Mouse (Mus musculus): ENCODE measurements around the gene Rilp.
"Not testable (repeated sequence)": the region's sequence is repeated elsewhere in the genome, so short reads cannot be mapped to it uniquely, and the experiment has no call there.

Rilp gene

DNA sequence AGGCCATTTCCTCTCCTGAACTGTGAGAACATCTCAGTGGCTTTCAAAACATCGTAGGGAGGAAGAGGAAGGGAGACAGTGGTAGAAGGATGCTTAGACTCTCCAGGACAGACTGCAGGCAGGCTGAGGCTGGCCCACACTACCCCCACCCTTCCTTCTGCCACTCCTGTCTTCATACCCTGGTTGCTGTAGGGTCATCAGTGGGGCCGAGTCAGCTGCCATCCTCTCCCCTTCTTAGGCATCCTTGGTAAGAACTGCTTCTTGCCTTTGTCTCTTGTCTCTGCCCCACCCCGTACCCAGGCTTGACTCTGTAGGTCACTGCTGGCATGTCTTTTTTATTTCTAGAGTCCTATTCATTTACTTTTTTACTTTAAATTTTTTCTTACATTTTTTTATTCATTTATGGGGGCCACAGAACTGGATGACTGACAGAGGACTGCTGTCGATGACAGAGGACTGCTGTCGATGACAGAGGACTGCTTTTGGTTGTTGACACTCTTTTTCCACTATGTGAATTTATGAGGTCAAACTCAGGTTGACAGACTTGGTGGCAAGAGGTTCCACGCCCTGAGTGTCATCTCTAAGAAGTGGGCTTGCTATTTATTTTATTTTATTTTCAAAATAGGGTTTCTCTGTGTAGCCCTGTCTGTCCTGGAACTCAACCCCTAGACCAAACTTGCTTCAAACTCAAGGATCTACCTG lies 23.6 kb downstream of the Rilp start:
- in situ Hi-C loops (cut with MboI) = loop anchor here (5.0 kb wide), 1 partner anchor 34 kb away; no protein-coding TSS in a partner anchor

DNA sequence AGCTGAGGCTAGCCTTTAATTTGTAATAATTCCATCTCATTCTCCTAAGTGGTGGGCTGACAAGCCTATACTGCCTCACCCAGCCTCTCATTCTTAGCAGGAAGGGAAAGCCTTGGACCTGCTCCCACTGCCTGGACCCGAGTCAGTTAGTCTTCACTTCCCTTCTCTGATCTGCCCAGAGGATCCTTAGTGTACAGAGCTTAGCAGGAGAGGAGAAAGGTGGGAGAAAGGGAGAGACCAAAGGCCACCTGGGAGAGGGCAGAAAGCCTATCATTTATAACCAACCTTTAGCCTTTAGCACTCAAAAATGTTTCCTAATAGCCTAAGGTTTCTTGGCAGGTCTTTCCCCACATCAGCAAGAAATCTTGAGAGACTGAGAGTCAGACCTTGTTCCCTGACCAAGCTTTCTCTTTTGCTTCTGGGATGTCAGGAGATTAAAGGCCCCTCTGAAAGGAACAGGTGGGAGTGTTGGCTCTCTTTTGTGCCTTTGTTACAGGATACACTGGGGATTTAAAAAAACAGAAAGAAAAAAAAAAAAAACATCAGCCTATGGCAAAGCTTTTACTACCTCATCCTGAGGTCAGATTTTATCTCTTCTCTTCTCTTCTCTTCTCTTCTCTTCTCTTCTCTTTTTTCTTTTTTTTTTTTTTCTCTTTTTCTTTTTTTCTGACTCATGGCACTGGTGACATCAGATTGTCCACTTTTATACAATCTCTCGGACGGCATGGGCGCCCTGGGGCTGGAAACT lies 24.6 kb downstream of the Rilp start:
- in situ Hi-C loops (cut with MboI) = loop anchor here (5.0 kb wide), 1 partner anchor 33 kb away; no protein-coding TSS in a partner anchor

DNA sequence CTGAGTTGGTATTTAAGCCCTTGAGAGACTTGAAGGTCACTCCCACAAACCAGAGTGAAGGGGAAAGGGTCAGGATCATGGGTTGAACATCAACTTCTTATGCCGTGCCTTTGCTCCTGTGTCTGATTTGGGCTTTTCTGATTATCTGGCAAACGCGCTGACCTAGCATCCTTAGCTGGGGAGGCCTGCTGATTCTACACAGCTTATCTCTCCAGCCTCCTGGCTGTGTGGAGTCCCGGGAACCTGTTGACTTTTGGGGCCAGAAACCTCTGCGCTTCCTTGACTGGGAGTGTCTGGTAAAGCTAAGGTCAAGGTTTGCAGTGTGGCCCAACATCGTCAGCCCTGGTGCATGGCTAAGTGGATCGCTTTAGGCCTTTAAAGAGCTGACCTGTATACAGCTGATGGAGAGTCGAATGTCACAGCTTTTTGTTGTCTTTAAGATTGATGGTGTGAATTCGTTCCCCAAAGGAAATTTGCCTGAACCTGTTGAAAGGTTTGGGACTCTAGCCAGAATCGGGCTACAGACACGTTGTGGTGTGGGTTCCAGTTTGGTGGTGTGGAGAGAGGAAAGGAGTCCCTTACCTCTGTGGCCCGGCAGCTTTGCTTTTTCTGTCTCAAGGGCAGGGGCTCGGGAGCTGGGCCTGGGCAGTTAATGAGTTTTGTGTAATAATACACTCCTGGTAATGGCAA lies 25.4 kb downstream of the Rilp start:
- in situ Hi-C loops (cut with MboI) = no loop called here

DNA sequence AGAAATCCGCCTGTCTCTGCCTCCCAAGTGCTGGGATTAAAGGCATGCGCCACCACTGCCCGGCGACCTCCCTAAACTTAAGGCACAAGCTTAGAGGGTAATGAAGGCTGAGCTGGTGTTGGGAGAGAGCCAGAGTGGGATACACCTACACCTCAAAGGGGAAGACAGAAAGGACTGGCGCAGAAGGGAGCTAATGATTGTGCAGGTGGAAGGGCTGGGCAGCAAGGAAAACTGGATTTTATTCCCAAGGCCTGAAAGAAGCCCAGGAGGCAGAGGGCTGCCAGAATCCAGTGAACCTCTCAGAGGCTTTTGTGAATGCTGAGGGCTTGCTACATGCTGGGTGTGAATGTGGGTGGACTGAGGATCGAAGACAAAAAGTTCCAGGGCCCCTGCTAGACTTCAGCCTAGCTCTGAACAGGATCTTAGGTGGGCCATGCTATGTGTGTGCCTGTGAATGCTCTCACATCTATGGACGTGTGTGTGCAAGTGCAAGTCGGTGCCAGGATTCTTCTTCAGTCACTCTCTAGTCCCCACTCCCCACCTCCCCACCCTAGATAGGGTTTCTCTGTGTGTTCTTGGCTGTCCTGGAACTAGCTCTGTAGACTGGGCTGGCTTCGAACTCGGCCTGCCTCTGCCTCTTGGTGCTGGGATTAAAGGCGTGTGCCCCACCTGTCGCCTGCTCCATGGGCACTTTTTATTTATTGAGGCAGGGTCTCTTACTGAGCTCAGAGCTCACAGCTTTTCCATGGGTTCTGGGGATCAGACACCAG lies 26.5 kb downstream of the Rilp start:
- in situ Hi-C loops (cut with MboI) = no loop called here

DNA sequence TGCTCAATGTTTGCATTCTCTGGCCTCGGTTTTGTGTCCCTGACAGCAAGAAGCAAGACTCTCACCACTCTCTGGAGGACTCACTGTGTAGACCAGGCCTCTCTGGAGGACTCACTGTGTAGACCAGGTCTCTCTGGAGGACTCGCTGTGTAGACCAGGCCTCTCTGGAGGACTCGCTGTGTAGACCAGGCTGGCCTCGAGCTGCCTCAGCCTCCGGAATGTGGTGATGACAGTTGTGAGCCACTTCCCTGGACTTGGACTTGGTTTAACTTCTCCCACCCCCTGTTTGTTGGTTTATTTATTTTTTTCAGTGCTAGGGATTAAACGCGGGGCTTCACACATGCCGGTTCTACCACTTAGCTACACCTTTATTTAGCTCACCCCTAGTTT lies 27.1 kb downstream of the Rilp start:
- in situ Hi-C loops (cut with MboI) = no loop called here

DNA sequence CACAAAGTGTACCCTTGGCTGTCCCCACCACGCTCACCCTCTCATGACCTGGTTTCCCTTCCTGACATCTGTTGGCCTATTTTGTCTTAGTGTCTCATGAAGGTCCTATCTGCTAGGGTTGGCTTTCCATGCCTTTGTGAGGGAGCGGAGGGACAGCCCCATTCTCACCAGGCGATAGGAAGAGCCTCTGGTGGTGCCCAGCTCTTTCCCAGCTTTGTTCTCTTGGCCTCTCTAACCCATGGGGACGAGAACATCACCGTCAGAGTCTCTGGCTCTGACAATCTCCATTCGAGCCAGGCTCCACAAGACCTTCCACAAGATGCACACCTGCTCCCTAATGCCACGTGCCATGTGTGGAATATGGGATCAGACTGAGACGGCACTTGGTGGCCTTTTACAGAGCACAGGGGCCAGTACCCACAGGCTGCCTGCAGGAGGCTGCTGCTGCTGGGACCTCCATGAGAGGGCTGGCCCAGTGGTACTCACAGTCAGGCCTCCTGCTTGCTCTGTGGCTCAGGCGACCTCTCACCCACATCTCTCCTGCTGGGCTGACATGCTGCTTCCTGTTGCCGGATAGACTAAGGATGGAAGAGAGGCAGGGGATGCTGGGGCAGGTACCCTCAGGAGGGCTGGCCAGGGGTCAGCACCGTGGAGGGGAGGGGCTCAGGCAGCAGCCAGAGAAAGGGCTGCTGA lies 27.7 kb downstream of the Rilp start:
- in situ Hi-C loops (cut with MboI) = no loop called here

DNA sequence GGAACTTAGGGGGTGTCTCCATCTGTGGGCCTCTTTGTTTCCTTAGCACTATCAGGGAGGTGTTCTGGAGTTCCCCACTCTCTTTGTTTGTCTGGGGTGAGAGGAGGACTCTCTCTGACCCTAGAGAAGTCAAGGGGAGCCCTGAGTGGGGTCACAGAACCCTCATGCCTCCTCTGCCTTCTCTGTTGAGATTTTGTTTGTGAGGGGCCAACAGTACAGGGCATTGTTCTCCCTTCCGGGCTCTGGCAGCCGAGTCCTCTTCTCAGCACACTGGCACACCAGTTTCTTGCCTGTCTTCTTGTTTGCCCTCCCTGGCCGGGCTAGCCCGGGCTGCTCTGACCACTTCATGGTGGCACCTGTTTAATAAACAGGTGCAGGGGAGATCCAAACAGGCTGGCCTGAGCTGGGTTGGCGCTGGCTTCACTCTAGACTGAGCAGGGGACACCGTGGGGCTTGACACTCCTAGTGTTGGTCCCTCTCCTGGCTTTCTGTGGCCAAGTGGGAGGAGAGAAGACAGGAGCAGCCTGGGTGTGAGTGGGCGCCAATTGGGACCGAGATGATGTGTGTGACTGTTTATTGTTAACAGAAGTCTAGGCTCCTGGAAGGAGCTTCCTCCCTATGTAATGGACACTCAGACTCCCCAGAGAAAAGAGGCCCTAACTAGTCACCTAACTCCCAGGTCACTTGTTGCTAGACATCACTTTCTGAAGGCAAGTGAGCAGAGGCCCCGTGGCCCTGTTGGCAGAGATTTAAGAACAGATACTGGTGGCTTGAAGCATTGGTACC lies 28.5 kb downstream of the Rilp start:
- in situ Hi-C loops (cut with MboI) = no loop called here

DNA sequence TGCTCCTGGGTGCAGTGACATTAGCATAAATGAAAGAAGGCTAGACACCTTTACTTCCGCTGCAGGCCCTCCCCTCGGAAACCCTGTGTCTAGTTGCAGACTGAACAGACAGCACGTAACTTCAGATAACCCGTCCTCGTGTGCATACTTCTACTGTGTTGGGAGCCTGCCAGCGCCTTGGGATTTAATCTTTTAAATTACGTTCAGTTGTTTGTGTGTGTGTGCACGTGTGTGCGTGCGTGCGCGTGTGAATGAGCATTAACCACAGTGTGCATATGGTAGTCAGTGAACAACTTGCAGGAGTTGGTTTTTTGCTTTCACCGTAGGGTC lies 29.0 kb downstream of the Rilp start:
- in situ Hi-C loops (cut with MboI) = no loop called here

DNA sequence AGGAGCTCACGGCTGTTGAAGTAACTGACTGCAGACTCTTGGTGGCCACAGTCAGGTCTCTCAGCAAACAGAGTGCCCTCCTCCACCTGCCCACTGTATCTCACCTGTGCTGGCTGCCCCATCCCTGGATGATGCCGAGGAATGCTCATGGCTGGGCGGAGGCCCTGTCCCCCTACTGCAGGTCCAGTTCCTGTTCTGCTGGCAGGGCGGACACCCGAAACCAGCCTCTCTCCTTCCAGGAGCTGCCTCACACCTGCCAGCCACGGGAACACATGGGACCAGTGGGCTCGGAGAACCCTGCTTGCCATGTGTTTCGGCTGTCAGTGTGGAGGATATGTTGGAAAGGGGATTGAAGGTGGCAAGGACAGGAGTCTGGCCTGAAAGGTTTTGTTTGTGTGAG lies 30.3 kb downstream of the Rilp start:
- in situ Hi-C loops (cut with MboI) = no loop called here

DNA sequence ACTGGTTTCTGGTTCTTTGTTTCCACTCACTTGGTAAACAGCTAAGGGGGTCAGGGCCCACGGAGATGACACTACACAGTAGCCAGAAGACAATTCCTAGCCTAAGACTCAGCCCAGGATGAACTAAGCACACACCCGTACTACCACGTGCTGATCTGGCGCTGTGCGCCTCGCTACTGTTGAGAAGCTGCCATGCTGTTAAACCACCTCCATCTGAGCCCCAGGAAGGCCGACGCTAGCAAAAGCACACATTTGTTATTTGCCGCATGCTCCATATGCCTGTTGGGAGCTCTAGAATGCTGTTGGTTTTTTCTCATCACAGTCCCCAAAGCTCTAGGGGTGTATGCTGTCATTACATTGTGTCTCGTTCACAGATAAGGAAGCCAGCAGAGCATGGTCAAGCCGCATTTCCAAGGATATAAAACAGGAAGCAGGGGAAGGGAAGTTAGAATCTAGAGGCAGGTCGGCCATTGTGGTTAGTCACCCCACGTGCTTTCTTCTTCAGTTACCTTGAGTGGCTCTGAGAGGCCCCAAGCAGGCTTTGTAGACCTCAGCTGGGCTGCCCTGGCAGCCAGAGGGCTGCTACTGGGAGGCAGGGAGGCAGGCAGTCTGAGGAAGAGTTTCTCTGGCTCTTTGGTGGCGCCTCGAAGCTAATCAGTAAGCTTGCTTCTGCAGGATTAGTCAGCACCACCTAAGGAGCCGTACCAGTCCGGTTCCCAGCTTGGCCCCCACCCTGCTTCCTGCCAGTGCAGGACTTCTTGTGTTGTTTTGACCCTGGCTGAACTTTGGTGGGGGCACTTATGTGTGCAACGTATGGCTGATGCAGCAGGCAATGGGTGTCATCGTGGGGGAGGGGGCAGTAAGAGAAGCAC lies 31.1 kb downstream of the Rilp start:
- in situ Hi-C loops (cut with MboI) = no loop called here

DNA sequence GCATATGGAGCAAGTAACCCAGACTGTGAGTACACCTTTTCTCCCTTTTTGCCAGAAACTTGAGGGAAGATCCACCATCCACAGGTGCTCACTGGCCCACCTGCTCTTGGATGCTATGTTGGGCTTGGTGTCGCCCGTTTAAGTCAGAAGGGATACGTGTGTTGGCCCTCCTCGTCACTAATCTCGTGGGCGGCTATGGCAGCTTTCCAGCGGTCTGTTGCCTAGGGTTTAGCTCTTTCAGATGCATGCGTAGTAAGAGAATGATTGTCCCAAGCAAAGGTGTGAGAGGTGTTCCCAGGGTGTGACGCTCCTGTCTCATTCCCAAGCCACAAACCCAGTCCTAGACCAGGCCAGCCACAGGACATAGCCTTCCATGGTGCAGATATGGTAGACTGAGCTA lies 34.8 kb downstream of the Rilp start:
- in situ Hi-C loops (cut with MboI) = no loop called here

DNA sequence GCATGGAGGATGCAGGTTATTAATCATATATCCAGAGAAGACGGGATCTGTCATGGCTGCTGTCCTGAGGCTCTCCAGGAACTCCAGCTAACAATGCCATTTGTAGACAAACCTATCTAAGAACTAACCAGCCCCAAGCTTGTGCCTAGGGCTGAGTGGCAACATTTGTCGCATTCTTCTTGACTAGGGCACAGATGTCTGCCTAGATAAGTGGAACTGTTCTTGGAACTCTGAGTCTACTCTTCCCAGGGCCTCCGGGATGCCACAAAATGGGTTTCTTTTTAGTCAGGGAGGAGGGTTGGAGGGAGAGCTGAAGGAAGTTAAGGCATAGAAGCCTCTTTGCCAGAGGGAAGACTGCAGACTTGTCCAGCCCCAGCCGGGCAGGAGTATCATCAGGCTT lies 36.2 kb downstream of the Rilp start:
- in situ Hi-C loops (cut with MboI) = no loop called here

DNA sequence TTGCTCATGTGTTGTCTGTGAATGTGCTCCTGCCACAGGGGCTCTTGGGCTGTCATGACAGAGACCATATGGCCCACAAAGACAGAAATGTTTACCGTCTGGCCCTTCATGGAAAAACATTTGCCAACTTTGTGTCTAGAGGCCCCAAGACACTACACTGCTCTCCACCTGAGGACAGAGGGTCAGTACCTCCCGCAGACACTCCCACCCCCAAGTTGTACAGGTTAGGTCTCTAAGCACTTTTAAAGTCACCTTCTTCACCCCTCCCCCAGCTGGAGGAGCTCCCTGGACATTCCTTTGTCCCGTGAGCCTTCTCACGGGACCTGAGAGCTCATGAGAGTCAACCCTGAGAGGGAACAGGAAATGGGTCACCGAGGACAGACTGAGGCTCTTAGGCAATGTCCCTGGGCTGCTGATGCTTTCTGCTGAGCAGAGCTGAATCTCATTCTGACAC lies 39.8 kb downstream of the Rilp start:
- in situ Hi-C loops (cut with MboI) = no loop called here

DNA sequence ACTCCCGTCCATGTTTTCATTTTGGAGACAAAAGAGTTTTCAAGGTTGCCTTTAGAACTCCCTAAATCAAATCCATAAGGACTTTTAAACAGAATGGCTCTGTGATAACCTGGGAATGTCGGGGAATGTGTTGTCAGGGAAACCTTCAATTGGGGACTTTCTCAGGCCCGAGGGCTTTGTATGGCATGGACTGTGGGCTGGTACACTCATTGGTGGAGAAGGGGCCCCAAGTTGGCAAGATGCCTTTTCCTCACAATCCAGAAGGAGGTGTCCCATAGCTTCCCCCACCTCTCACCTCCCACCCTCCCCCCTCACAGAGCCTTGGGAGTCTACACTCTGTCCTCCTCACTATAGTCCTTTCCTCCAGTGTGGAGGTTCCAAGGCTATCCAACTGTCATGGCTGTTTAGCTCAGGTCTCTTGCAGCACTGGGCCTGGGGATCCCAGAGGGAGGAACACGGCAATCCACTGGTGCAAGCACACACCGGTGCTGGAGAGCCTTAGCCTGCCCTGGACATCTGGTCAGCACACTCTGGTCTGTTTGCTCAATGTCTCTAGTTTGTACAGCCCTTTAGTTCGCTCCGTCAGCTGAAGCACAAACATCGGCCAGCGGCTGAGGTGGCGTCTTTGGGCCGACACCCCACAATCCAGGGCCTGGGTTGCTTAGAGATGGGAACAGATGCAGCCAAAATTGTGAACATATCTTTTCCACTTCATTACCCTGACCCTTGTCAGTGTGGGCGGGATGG lies 40.5 kb downstream of the Rilp start:
- in situ Hi-C loops (cut with MboI) = no loop called here

DNA sequence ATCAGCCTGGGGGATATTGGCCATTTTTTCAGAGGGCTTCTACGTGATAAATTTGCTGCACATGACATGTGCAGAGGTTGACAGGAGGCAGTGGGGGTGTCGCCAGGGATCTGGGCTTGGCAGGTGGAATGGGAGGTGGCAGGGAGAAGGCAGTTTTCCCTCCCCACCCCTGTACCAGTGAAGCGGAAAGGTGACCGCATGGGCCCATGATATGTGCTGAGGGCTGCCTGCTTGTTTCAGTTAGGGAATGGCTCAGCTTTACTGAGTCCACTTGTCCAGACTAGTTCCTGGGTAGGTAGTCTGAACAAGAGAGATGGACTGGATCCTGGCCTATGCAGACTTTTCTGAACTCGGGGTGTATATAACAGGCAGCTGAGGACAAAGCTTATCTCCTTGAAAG lies 41.4 kb downstream of the Rilp start:
- in situ Hi-C loops (cut with MboI) = no loop called here

DNA sequence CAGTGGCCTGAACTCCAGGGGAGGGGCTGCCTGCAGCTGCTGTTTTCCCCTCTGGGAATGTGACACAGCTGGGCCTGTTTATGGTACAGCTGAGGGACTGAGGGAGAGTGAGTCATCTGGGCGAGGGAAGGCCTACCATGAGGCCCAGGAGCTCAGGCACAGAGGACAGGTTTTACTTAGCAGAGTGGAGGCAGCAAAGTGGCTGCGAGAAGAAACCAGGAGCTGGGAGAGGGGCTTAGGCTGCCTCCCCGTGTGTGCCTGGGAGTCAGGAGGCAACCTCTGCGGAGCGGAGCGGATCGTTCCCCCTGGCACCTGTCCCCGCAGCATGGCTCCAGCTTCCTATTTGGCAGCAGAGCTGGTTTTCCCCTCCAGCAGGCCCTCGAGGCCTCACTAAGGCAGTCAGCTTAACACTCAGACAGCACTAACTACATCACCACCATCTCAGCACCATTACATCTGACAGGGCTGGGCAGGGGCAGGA lies 42.1 kb downstream of the Rilp start:
- in situ Hi-C loops (cut with MboI) = no loop called here

DNA sequence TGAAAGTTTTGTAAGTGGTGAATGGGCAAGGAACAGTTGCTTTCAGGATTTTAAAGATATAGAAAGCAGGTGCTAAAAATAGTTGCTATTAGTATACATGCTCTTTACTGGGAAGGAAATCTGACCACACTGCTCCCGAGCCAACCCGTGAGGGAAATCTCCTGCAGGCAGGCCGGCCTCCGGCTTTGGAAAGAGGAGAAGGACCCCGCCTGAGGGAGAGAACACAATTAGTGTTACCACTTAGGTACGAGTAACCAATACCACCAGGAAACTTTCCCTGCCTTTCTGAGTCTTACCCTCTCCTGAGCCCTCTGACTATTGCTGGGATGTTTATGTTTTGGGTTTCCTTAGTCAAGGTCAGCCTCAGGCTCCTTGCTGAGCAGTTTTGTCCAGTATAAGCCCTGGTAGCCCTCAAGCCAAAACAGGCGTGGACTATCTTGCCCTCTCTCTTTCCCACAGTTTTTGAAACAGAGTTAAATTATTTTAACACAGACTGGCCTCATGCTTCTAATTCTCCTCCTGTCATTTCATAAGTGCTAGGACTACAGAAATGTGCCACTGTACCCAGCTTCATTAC lies 43.1 kb downstream of the Rilp start:
- in situ Hi-C loops (cut with MboI) = no loop called here

DNA sequence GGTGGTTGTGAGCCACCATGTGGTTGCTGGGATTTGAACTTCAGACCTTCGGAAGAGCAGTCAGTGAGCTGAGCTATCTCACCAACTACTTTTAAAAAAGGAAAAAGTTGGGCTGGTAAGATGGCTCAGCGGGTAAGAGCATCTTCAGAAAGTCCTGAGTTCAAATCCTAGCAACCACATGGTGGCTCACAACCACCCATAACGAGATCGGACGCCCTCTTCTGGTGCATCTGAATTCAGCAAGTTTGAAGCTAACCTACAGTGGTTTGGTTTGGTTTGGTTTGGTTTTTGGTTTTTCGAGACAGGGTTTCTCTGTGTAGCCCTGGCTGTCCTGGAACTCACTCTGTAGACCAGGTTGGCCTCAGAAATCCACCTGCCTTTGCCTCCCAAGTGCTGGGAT lies 46.1 kb downstream of the Rilp start:
- in situ Hi-C loops (cut with MboI) = not testable (repeated sequence)

DNA sequence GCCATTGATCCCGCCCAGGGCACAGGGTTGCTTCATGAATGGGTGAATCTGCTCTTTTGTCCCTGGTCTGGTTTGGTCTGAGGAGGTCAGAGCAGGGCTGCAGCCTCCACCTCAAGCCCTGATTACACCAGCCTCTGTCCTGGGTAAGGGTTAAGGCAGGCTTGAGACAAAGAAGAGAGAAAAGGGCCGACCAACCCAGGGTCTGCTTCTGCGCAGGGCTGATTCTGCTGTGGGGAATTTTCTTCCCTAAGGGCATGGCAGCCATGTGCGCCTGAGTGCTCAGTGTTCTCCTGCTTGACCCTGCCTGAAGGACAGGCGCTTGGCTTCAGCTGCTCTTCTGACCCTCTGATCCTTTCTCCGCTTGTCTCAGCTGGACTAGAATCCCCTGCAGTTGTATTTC lies 47.2 kb downstream of the Rilp start:
- in situ Hi-C loops (cut with MboI) = no loop called here

Data from mature B cell (primary cell).